Mouse (Mus musculus) cerebellum, adult 2 months (tissue): Measurements from ENCODE around the gene Olfr747. TPM values are rescaled to one million over a fixed set of nuclear protein-coding genes. Genes with fewer than 3 reads are reported as not detected.
"Not testable (repeated sequence)": the region's sequence is repeated elsewhere in the genome, so short reads cannot be mapped to it uniquely, and the experiment has no call there.

Source experiments
- DNase-seq, 2 experiments: peaks; one replicate each; pipeline ENCODE4 v3.0.0; 2021
- H3K27ac ChIP-seq: fragments of 200-500 bp; 2 replicates; pipeline ENCODE4 v1.5.1; 2012; ENCODE audit warnings: low read length, control low read depth, inconsistent platforms; ENCODE audit not compliant: insufficient read depth
- H3K27me3 ChIP-seq: fragments of 200-500 bp; 2 replicates; pipeline ENCODE4 v1.6.1; 2012; ENCODE audit warnings: inconsistent platforms, mild to moderate bottlenecking, low read length, moderate library complexity; ENCODE audit not compliant: control insufficient read depth, insufficient read depth
- H3K4me1 ChIP-seq: fragments of 200-500 bp; 2 replicates; pipeline ENCODE4 v1.6.1; 2011; ENCODE audit warnings: low read length; ENCODE audit not compliant: control insufficient read depth, insufficient read depth
- H3K4me3 ChIP-seq: fragments of 200-500 bp; replicated peaks from 2 replicates; pipeline ENCODE3; 2011; ENCODE audit warnings: mild to moderate bottlenecking, low read depth, low read length, control low read depth; ENCODE audit not compliant: insufficient read depth
- CTCF ChIP-seq: fragments of 200-500 bp; IDR thresholded peaks from 2 replicates; pipeline ENCODE4 v1.5.1; 2011; ENCODE audit warnings: low read depth, mild to moderate bottlenecking, control low read depth, low read length, moderate library complexity, borderline replicate concordance; ENCODE audit not compliant: insufficient read depth
- POLR2A ChIP-seq: fragments of 200-500 bp; IDR thresholded peaks from 2 replicates; pipeline ENCODE4 v1.6.1; 2011; ENCODE audit warnings: low read length, control low read depth, borderline replicate concordance; ENCODE audit not compliant: insufficient read depth
- WGBS: fragments of 180-500 bp; shearing (Covaris S2); methylation state at CpG from one replicate; pipeline ENCODE4 v1.1.7; 2018; 5-methylcytosine and 5-hydroxymethylcytosine counted together
- polyA plus RNA-seq: library from polyadenylated mRNA; depleted of rRNA; stranded (reverse); fragments of >200 nt; gene quantifications from 2 replicates; pipeline ENCODE4 v1.2.3, GENCODE M21; 2012; rRNA removed

Gene Olfr747
- polyA plus RNA-seq: not detected in 2 replicates

GRCm38 (mm10) chr14:50693106-50693505, at the start of gene Olfr747:
Gene Olfr747 (minus strand): TSS chr14:50693206.
- Histone ChIP-seq H3K27ac (no peak within 1 kb of the TSS), H3K27me3 (no peaks in the 10 kb centered on the region), H3K4me3 (no peak within 1 kb of the TSS), H3K4me1 (no peaks in the 10 kb centered on the region)
- WGBS: 90% methylated on average over 3 of the region's 3 CpGs
- DNase-seq: no peak
- no peak for TF ChIP-seq POLR2A
- TF ChIP-seq CTCF: no peak

- H3K4me1 ChIP-seq: no peaks in the 10 kb centered on the region
- no peak overlapping the region for H3K4me3 ChIP-seq
- no peaks in the 10 kb centered on the region for H3K27me3 ChIP-seq
- H3K27ac ChIP-seq: no peak overlapping the region
- no peak for DNase-seq
- WGBS: 67% methylated on average over 2 of the region's 2 CpGs
- TF ChIP-seq POLR2A: no peak
These were observed 48.6 kb upstream of the Olfr747 start for GRCm38 (mm10) chr14:50741584-50741983.

DNA sequence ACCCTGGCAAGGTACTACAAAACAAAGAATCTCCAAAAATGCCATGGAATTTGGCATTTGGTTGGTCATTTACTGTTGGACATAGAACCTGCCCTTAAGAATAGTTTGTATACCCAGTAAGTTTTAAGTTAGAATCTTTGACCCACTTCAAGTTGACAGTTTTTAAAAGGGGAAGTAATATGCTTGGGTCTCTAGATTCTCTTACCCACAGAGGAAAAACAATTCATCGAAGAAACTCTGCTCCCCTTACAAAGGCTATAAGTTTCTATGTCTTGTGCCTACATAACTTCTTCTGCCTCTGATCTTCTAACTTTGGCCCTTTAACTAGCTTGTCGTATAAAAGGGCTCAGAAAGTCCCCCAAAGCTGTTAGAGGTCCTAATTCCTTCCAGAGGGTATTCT, 47.3 kb upstream of the Olfr747 start:
- Histone ChIP-seq H3K4me3 (no peak overlapping the region), H3K4me1 (no peaks in the 10 kb centered on the region), H3K27me3 (no peaks in the 10 kb centered on the region), H3K27ac (no peak overlapping the region)
- no peak for DNase-seq
- TF ChIP-seq CTCF: no peak
- no peak for TF ChIP-seq POLR2A
- WGBS: 68% methylated on average over 2 of the region's 2 CpGs

- not testable (repeated sequence) for H3K4me3 ChIP-seq, H3K27me3 ChIP-seq, H3K27ac ChIP-seq, DNase-seq, H3K4me1 ChIP-seq
- WGBS: 86% methylated on average over 3 of the region's 4 CpGs
These were observed 29.4 kb upstream of the Olfr747 start for GRCm38 (mm10) chr14:50722371-50722770.

DNA sequence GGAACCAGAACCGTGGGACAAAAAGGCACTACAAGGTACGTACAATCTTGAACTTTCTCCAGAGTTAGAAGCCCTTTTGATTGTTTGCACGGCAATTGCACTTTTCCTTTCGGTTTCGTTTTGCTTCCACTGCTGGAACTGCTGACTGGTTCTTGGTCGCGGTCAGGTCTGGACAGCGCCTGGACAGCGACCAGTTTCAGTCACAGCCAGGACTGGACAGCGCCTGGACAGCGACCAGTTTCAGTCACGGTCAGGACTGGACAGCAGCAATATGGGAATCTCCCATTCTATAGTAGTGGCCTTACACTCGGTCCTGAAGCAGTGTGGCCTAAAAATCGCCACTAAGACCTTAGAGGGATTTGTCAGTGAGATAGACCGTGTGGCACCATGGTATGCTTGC, 26.9 kb upstream of the Olfr747 start:
- not testable (repeated sequence) for H3K27me3 ChIP-seq, H3K27ac ChIP-seq, H3K4me1 ChIP-seq, H3K4me3 ChIP-seq, DNase-seq
- WGBS: 92% methylated on average over 15 of the region's 15 CpGs

DNA sequence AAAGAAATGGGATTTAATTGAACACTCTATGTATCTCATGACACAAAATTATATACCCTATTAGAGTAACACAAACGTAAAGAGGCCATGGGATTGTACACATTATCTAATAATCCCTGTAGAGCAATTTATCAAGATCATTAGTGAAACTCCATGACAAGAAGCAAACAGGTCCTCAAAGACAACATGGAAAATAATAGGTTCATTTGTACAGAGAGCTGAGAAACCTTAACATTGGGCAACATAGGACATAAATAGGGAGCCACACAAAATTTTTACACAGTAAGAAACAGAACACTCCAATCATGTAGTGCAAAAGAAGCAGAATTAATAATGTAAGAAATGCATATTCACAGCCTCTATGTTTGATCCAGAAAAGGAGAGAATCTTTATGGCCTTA, 14.1 kb upstream of the Olfr747 start, which contains the start of gene Olfr748:
TSS of gene Olfr748 (plus strand) at position 301 of the 400 bp plus-strand sequence.
- H3K4me1 ChIP-seq: no peaks in the 10 kb centered on the region
- no peak within 1 kb of the TSS for H3K27ac ChIP-seq
- DNase-seq: no peak
- no peaks in the 10 kb centered on the region for H3K27me3 ChIP-seq
- TF ChIP-seq POLR2A (no peak), CTCF (no peak)
- H3K4me3 ChIP-seq: no peak within 1 kb of the TSS
- WGBS: 63% methylated on average over 1 of the region's 1 CpGs

DNA sequence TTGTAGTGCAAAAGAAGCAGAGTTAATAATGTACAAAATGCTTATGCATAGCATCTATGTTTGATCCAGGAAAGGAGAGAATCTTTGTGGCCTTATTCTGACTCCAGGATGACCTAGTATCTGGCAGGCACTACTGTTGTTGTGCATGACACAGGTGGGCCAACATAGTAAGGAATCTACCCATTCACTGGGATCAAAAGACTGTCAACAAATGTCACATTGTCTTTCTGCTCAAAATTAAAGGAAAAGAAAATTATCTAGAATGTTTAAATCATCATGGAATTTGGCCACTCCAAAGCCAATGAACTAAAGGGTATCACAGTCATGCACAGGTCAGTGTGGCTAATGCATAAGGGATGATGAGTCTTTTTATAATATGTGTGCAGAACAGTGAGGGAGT, 46.2 kb downstream of the Olfr747 start, which contains the start of gene Olfr746:
TSS of gene Olfr746 (plus strand) at position 301 of the 400 bp plus-strand sequence.
- TF ChIP-seq CTCF: no peak
- TF ChIP-seq POLR2A: no peak
- no peaks in the 10 kb centered on the region for H3K4me1 ChIP-seq
- no peak for DNase-seq
- no peak within 1 kb of the TSS for H3K4me3 ChIP-seq
- H3K27ac ChIP-seq: no peak within 1 kb of the TSS
- H3K27me3 ChIP-seq: no peaks in the 10 kb centered on the region

- Histone ChIP-seq H3K4me1 (no peaks in the 10 kb centered on the region), H3K27me3 (no peaks in the 10 kb centered on the region), H3K4me3 (no peak within 1 kb of the TSS), H3K27ac (no peak within 1 kb of the TSS)
- whole genome bisulfite sequencing: 82% methylated on average over 2 of the region's 2 CpGs
- DNase-seq: no peak
- TF ChIP-seq CTCF (no peak), POLR2A (no peak)
These were observed 53.9 kb downstream of the Olfr747 start, which contains the start of gene Olfr745 for GRCm38 (mm10) chr14:50639088-50639487. Gene Olfr745 (plus strand): TSS chr14:50639388.

Other genes starting within 250 kb of the Olfr747 start
- gene Olfr740, start 247.7 kb downstream of the Olfr747 start, polyA plus RNA-seq: not detected in 2 replicates
- gene Olfr741, start 220.5 kb downstream of the Olfr747 start, polyA plus RNA-seq: not detected in 2 replicates
- not detected in 2 replicates for gene Olfr742, start 189.6 kb downstream of the Olfr747 start, polyA plus RNA-seq
- not detected in 2 replicates for gene Olfr743, start 171.4 kb downstream of the Olfr747 start, polyA plus RNA-seq
- gene Olfr744, start 78.3 kb downstream of the Olfr747 start, polyA plus RNA-seq: not detected in 2 replicates
- gene Olfr745, start 53.8 kb downstream of the Olfr747 start, polyA plus RNA-seq: not detected in 2 replicates
- gene Olfr746, start 46.1 kb downstream of the Olfr747 start, polyA plus RNA-seq: not detected in 2 replicates
- gene Olfr748, start 14.2 kb upstream of the Olfr747 start, polyA plus RNA-seq: not detected in 2 replicates
- gene Olfr749, start 51.9 kb upstream of the Olfr747 start, polyA plus RNA-seq: not detected in 2 replicates
- gene Ttc5, start 92.3 kb upstream of the Olfr747 start, polyA plus RNA-seq: 60.6 and 60.9 TPM in 2 replicates
- gene Ccnb1ip1, start 114.5 kb upstream of the Olfr747 start, polyA plus RNA-seq: not detected in 2 replicates
- 61.2 and 62.2 TPM in 2 replicates for gene Parp2, start 114.6 kb upstream of the Olfr747 start, polyA plus RNA-seq
- gene Tep1, start 177.4 kb upstream of the Olfr747 start, polyA plus RNA-seq: 6.4 and 8.4 TPM in 2 replicates
- gene Klhl33, start 204.3 kb upstream of the Olfr747 start, polyA plus RNA-seq: 34.1 and 35.4 TPM in 2 replicates
- gene Osgep, start 231.7 kb upstream of the Olfr747 start, polyA plus RNA-seq: 65.1 and 70.3 TPM in 2 replicates
- gene Apex1, start 231.8 kb upstream of the Olfr747 start, polyA plus RNA-seq: 48.5 and 49.7 TPM in 2 replicates
- gene Pip4p1, start 237.7 kb upstream of the Olfr747 start, polyA plus RNA-seq: 204 and 212 TPM in 2 replicates
- gene Pnp, start 237.9 kb upstream of the Olfr747 start, polyA plus RNA-seq: 21.0 and 25.1 TPM in 2 replicates